Mouse (Mus musculus) CD4-positive, CD25-positive, alpha-beta regulatory T cell, adult 2 months (primary cell): ENCODE data around the gene Crlf2.

Experiments used
- DNase-seq: peaks from one replicate; pipeline ENCODE4 v3.0.0-alpha.2; 2012; ENCODE audit warnings: low read depth, low spot score

Gene Crlf2

GRCm38 (mm10) chr5:109558404-109559160, at the start of gene Crlf2:
Gene Crlf2, minus strand, starts transcription at chr5:109558993.
- peak; percentile 95 for DNase-seq

GRCm38 (mm10) chr5:109602585-109602984, 43.8 kb upstream of the Crlf2 start:
- peak; percentile 79 for DNase-seq

- peak; percentile 63 for DNase-seq
These were observed 42.3 kb upstream of the Crlf2 start for GRCm38 (mm10) chr5:109601080-109601479.

GRCm38 (mm10) chr5:109598876-109599275, 40.1 kb upstream of the Crlf2 start:
- DNase-seq: peak; percentile 66

- peak; percentile 75 for DNase-seq
These were observed 37.9 kb upstream of the Crlf2 start for GRCm38 (mm10) chr5:109596647-109597046.

- peak; percentile 17 for DNase-seq
These were observed 4.0 kb upstream of the Crlf2 start for GRCm38 (mm10) chr5:109562829-109563228.

- DNase-seq: no peak
These were observed 398 bp upstream of the Crlf2 start for GRCm38 (mm10) chr5:109559191-109559590.

- no peak for DNase-seq
These were observed 730 bp downstream of the Crlf2 start for GRCm38 (mm10) chr5:109558123-109558403.

GRCm38 (mm10) chr5:109557321-109558122, 1.3 kb downstream of the Crlf2 start:
- peak; percentile 97 for DNase-seq

GRCm38 (mm10) chr5:109556591-109557320, 2.0 kb downstream of the Crlf2 start:
- peak; percentile 96 for DNase-seq

- peak; percentile 58 for DNase-seq
These were observed 2.9 kb downstream of the Crlf2 start for GRCm38 (mm10) chr5:109555676-109556571.

GRCm38 (mm10) chr5:109555236-109555675, 3.5 kb downstream of the Crlf2 start:
- DNase-seq: no peak

GRCm38 (mm10) chr5:109554091-109555050, 4.4 kb downstream of the Crlf2 start:
- peak; percentile 53 for DNase-seq

- peak; percentile 57 for DNase-seq
These were observed 5.4 kb downstream of the Crlf2 start for GRCm38 (mm10) chr5:109553160-109553930.

- peak; percentile 51 for DNase-seq
These were observed 6.3 kb downstream of the Crlf2 start for GRCm38 (mm10) chr5:109552541-109552940.

GRCm38 (mm10) chr5:109552116-109552515, 6.7 kb downstream of the Crlf2 start:
- peak; percentile 68 for DNase-seq

GRCm38 (mm10) chr5:109551041-109551765, 7.6 kb downstream of the Crlf2 start:
- peak; percentile 38 for DNase-seq

GRCm38 (mm10) chr5:109550225-109550935, 8.4 kb downstream of the Crlf2 start:
- peak; percentile 39 for DNase-seq
